Mouse (Mus musculus) hematopoietic stem cell, adult 5-6 weeks (primary cell): ENCODE measurements around the gene Lyl1. TPM values are rescaled to one million over a fixed set of nuclear protein-coding genes. Genes with fewer than 3 reads are reported as not detected.

Source experiments
- ATAC-seq, 2 experiments: fragments of 125-278 bp in 1 of 2; replicated peaks in 1 of 2; 2 replicates each; pipeline ENCODE4 v1.8.0; 2016 to 2017; ENCODE audit warnings: inconsistent platforms in 2 of 2, mild to moderate bottlenecking in 2 of 2, moderate number of reproducible peaks in 2 of 2, low read depth in 1 of 2, moderate TSS enrichment in 1 of 2; ENCODE audit not compliant: low FRiP score in 2 of 2, poor library complexity in 2 of 2, severe bottlenecking in 2 of 2, insufficient read depth in 1 of 2, low TSS enrichment in 1 of 2
- total RNA-seq: library from RNA; stranded (forward); fragments of 172-1452, 232-1000 nt; gene quantifications from 2 replicates; pipeline ENCODE4 v1.2.3, GENCODE M21; 2017

The Lyl1 gene
- total RNA-seq, 1 experiment from 2014 or later, result 41.8 TPM

GRCm38 (mm10) chr8:84697166-84698130, 3.8 kb upstream of the Lyl1 start:
- ATAC-seq, result no peak

- no peak for ATAC-seq
Measured at GRCm38 (mm10) chr8:84698288-84698687, 3.0 kb upstream of the Lyl1 start.

GRCm38 (mm10) chr8:84698929-84699401, 2.3 kb upstream of the Lyl1 start:
- no peak for ATAC-seq

DNA sequence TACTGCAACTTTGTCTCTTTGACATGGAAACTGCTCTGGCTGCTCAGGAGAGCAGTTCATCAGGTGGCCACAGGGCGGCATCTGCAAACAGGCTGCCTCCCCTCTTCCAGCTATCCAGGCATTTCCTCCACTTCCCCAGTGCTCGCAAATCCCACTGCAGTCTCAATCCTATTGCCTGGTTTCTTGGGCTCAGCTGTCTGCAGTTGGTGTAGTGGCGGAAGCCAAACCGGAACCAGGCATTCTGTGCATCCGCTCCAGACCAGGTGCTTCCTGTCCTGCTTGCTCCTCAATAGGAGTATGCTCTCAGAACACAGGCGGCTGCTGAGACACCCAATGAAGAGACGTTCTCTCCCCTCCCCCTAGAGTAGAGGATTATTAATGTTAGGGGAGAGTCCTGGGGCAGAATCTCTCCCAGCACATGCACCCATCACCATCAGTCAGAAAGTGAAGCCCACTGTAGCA, 1.4 kb upstream of the Lyl1 start:
- peak; percentile 56 to 62 for ATAC-seq

GRCm38 (mm10) chr8:84700526-84700925, 731 bp upstream of the Lyl1 start:
- ATAC-seq, result no peak

- ATAC-seq, result no peak
Measured at GRCm38 (mm10) chr8:84702561-84702960, 1.3 kb downstream of the Lyl1 start.

- no peak for ATAC-seq
Measured at GRCm38 (mm10) chr8:84702963-84703465, 1.8 kb downstream of the Lyl1 start.

- ATAC-seq, result no peak
Measured at GRCm38 (mm10) chr8:84703466-84704249, 2.4 kb downstream of the Lyl1 start.

DNA sequence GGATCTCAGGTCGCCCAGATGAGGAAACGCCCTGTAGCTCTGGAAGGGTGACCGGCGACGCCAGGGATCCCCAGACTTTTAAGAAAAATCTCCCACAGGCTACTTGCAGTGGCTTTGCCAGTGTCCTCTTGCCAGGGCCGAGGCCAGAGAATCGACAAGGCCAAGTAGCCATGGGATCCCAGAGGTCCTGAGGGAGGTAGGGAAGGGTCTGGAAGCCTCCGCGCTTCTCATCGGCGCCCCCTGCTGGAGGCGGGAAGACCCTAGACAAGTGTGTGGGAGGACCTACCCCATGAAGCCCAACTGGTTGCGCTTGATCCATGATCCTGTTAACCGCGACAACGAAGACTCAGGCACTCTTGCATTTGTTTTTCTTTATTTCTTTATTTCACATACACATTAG, 3.1 kb downstream of the Lyl1 start:
- no peak for ATAC-seq

DNA sequence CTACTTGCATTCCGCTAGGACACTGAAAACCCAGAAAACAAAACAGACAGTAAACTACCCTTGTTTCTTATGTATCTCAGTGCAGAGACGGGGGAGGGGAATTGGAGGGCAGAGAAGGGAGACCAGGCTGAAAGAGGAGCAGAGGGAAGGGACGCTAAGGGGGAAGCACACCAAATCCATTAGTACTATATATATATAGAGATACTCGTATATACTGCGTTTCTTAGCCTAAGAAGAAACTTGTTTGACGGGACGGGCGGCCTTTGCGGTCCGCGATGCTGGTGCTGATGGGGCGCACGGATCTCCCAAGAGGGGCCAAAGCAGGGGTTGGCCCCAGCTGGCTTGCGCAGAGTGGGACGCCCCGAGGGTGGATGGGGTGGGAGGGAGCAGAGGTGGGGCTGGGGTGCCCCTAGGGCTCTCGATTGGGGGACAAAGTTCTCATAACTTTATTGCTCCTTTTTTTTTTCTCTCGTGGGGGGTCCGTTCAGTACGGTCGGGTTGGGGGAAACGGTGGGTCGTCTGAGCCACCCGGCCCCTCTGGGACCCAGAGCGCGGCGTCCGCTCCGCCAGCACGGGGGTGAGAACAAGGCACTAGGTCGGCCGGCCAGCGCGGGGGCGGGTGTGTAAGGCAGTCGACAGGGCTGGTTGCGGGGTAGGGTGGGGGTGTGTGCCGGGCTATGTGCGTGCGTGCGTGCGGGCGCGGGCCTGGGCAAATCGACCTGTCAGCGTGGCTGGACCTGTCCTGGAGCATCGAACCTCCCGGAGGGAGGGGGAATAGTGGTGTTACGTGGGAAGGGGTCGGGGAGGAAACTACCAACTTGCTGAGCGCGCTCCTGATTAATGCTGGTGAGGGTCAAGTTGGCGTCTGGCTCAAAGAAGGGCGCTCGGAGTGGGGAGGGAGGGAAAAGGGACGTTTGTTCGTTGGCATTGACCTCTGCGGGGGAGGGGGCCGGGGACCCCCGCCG, 3.9 kb downstream of the Lyl1 start:
- ATAC-seq, result no peak

DNA sequence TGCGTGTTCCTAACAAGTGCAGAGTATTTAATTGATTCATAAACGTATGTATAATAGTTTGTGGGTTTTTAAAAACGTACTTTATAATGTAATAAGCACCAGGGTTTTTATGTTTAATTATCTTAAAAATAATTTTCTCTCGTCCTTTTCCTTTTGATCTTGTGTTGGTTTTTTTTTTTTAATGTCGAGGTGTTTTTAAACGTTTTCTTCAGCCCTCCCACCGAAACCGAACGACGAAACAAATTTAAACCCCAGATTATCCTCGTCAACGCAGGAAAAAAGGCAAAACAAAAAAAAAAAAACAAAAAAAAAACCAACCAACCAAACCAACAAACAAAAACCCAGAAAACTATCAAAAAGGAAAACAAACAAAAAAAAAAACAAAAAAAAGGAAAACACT, 4.7 kb downstream of the Lyl1 start:
- no peak for ATAC-seq

- no peak for ATAC-seq
Measured at GRCm38 (mm10) chr8:84706610-84707266, 5.5 kb downstream of the Lyl1 start.

DNA sequence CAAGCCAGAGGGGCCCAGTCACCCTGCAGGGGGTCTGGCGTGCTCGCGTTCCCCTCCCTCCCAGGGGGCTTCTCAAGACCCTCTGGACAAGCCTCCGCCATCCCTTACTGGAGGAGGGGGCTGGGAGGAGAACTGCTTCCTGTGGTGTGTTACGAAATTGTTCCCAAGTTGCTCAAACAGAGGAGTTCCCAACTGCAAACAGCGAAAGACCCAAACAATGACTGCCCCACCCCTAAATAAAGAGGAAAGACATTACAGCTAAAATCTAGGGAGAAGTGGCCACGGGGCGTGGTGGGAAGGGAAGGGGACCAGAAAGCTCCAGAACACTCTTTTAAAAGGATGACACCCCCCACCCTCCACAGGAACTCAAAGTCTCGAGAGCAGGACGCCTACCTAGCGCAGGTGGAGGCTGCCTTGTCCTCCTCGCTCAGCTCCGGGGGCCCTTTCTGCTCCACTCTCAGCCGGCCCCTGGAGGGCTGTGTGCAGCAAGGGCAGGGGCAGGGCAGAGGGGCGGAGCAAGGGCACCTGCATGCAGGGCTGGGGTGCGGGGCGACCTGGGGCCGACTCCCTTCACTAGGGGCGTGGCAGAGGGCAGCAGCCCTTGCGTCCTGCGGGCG, 6.1 kb downstream of the Lyl1 start:
- ATAC-seq, result peak; percentile 37 to 39; a peak in 3 of 4 replicates

DNA sequence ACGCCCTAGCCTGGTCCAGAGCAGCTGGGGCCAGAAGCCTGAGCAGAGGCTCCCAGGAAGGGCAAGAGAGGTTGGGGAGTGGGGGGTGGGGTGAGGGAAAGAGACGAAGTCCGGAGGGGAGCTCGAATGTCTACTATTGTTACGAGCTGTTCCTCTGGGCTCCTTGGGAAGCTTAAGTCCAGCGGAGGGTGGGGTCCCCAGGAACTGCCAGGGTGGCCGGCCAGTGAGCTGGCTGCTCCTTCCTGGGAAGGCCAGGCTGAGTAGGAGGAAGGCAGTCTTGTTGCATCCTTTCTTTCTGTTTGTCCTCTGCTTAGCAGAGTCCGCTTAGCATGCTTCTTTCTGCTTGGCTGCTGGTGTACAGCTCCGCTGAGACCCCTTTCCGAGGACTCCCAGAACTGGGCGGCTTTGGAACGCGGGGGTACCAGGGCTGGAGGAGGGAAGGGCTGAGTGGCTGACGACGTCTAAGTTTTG, 6.8 kb downstream of the Lyl1 start:
- no peak for ATAC-seq

DNA sequence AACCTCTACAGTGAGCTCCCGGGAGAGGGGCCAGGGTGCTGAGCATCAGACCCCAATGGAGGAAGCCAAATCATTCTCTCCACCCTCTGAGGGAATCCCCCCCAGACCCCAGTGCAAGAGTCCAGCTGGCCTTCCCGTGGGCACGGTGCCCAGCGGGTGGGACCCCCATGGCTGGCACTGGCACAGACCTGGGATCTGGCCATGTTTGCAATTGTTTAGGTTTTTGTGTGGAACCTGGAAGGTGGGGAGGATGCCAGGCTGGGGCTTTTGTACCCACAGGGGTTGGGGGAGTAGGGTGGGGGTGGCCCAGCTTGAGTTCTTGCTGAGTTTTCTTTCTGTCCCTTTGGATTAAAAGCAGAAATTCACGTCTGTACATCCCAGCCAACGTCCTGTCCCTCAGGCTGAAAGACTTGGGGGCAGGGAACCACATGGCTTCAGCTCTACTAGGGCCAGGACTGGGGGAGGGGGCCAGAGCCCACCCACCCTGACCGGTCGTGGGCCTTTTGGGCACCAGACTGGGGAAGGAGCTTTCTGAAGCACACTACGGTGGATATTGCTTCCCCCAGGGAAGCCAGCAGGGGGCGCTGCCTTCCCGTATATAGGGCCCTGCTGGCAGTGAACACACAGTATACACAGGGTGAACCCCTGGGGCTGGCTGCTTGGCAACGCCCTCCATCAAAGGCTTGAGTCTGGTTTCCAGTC, 7.7 kb downstream of the Lyl1 start:
- ATAC-seq, result peak; percentile 49 to 63
